15 mouse cellular contexts compared by ENCODE assay signal in the genomic region with DNA sequence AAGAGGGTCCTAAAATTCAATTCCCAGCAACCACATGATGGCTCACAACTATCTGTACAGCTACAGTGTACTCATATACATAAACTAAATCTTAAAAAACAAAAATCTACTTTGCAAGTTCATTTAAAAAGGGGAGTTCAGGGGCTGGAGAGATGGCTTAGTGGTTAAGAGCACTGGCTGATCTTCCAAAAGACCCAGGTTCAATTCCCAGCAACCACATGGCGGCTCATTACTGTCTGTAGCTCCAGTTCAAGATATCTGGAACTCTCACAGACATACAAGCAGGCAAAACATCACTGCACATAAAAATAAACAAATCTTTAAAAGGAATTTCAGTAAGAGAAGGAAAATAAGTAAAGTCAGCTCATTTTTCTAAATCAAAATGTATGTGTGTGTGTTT.
"Had no signal": no experiment of that assay in that cellular context is flagged by ENCODE, and none has a peak within 500 bp of the region (broad histone marks: within the 10 kb centered on the region; RNA-seq: fewer than 3 reads in every experiment).

No protein-coding gene starts in this region.

- H3K4me3 ChIP-seq: lung, embryonic 15.5 days; midbrain, embryonic 10.5 days; myocyte; neural tube, embryonic 13.5 days; neural tube, embryonic 15.5 days had no signal

- DNase-seq: midbrain, embryonic 14.5 days; retina, postnatal 1 day; right cerebral cortex, adult 18-20 months; right cerebral cortex, postnatal 25 days; right cerebral cortex, postnatal 4 days; spleen, adult 18-20 months; thymus, adult 18-20 months; thymus, postnatal 14 days; thymus, postnatal 36 days had no signal

- H3K4me2 ChIP-seq: lung, embryonic 15.5 days; neural tube, embryonic 13.5 days; neural tube, embryonic 15.5 days had no signal

- H3K27ac ChIP-seq: lung, embryonic 15.5 days; midbrain, embryonic 10.5 days; neural tube, embryonic 13.5 days; neural tube, embryonic 15.5 days had no signal

- H3K9ac ChIP-seq: lung, embryonic 15.5 days; neural tube, embryonic 13.5 days; neural tube, embryonic 15.5 days had no signal

- H3K9me3 ChIP-seq: lung, embryonic 15.5 days; midbrain, embryonic 10.5 days; neural tube, embryonic 13.5 days; neural tube, embryonic 15.5 days had no signal

- H3K4me1 ChIP-seq: midbrain, embryonic 10.5 days; neural tube, embryonic 15.5 days had no signal

- H3K27me3 ChIP-seq: lung, embryonic 15.5 days; neural tube, embryonic 13.5 days; neural tube, embryonic 15.5 days had no signal

- ATAC-seq: midbrain, embryonic 16.5 days had no signal
